ENCODE assay signal across 22 mouse cellular contexts in the genomic region with DNA sequence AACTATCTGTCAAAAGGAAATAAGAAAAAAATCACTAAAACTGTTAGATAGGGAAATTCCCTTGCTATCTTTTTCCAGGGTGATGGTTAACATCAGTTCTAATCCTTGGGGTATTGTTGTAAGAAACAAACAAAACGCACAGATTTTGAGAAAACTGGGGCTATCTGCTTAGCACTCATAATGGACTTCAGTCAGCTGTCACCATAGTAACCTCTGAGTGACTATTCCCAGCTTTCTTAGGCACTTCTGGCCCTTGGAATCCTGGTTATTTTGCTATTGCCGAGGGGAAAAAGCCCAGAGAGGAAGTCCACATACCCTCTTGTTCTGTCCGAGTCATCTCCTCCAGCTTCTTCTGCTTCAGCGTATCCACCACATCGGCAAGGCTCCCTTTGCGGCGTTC.
DNase-seq lines count a peak whose midpoint lies in the region; ATAC-seq and TF ChIP-seq lines count a peak whose summit lies in the region.
"Had no signal": no experiment of that assay in that cellular context is flagged by ENCODE, and none has a peak within 500 bp of the region (broad histone marks: within the 10 kb centered on the region; RNA-seq: fewer than 3 reads in every experiment).

No protein-coding gene starts in this region.

- no peak overlapping the region for H3K27ac ChIP-seq in intestine, embryonic 15.5 days
- no peak overlapping the region for H3K27ac ChIP-seq in intestine, postnatal 0 days (ENCODE audit: low read depth, low read length)
- H3K27ac ChIP-seq in intestine, embryonic 16.5 days (ENCODE audit: low read length): no peak overlapping the region
- no peak overlapping the region for H3K27ac ChIP-seq in midbrain, embryonic 16.5 days (ENCODE audit: low read length)
- no peak overlapping the region for H3K27ac ChIP-seq in embryonic facial prominence, embryonic 10.5 days (replicated peaks)
- H3K27ac ChIP-seq: embryonic facial prominence, embryonic 12.5 days; heart, adult 2 months; limb, embryonic 12.5 days; liver, embryonic 12.5 days; lung, embryonic 15.5 days; neural tube, embryonic 13.5 days had no signal

- H3K9me3 ChIP-seq in intestine, embryonic 15.5 days: no peaks in the 10 kb centered on the region
- H3K9me3 ChIP-seq in intestine, postnatal 0 days (ENCODE audit: control insufficient read depth): no peaks in the 10 kb centered on the region
- H3K9me3 ChIP-seq in intestine, embryonic 16.5 days (ENCODE audit: control insufficient read depth, low read length): 0 out of 2 replicates have a peak, but pooled peaks cover 3% of the 10 kb centered on the region
- no peaks in the 10 kb centered on the region for H3K9me3 ChIP-seq in midbrain, embryonic 16.5 days (replicated peaks; ENCODE audit: control insufficient read depth, low read length, poor library complexity, severe bottlenecking)
- H3K9me3 ChIP-seq in embryonic facial prominence, embryonic 10.5 days: peaks cover 4% of the 10 kb centered on the region; the same call in 1 of the 2 replicates
- H3K9me3 ChIP-seq: embryonic facial prominence, embryonic 12.5 days; liver, embryonic 12.5 days; lung, embryonic 15.5 days had no signal

- H3K9ac ChIP-seq in intestine, embryonic 15.5 days: no peak overlapping the region
- no peak overlapping the region for H3K9ac ChIP-seq in intestine, postnatal 0 days (ENCODE audit: low read depth, low read length)
- H3K9ac ChIP-seq in intestine, embryonic 16.5 days (ENCODE audit: low read depth, low read length): no peak overlapping the region
- H3K9ac ChIP-seq in midbrain, embryonic 16.5 days (ENCODE audit: low read depth, low read length): no peak overlapping the region
- H3K9ac ChIP-seq: embryonic facial prominence, embryonic 12.5 days; limb, embryonic 12.5 days; liver, embryonic 12.5 days; lung, embryonic 15.5 days; neural tube, embryonic 13.5 days had no signal

- H3K4me2 ChIP-seq in intestine, embryonic 15.5 days (replicated peaks): no peak overlapping the region
- no peak overlapping the region for H3K4me2 ChIP-seq in intestine, postnatal 0 days (replicated peaks; ENCODE audit: low read depth)
- H3K4me2 ChIP-seq in intestine, embryonic 16.5 days (ENCODE audit: low read depth, low read length): no peak overlapping the region
- H3K4me2 ChIP-seq in midbrain, embryonic 16.5 days (ENCODE audit: low read length): peak overlapping the region; percentile 28
- H3K4me2 ChIP-seq: embryonic facial prominence, embryonic 12.5 days; limb, embryonic 12.5 days; liver, embryonic 12.5 days; lung, embryonic 15.5 days; neural tube, embryonic 13.5 days had no signal

- no peaks in the 10 kb centered on the region for H3K27me3 ChIP-seq in intestine, embryonic 15.5 days (replicated peaks)
- H3K27me3 ChIP-seq in intestine, postnatal 0 days (replicated peaks; ENCODE audit: control insufficient read depth, insufficient read depth, low read length): no peaks in the 10 kb centered on the region
- no peaks in the 10 kb centered on the region for H3K27me3 ChIP-seq in intestine, embryonic 16.5 days (replicated peaks; ENCODE audit: control insufficient read depth, insufficient read depth, low read length)
- no peaks in the 10 kb centered on the region for H3K27me3 ChIP-seq in midbrain, embryonic 16.5 days (ENCODE audit: control insufficient read depth, insufficient read depth, low read depth, low read length)
- no peaks in the 10 kb centered on the region for H3K27me3 ChIP-seq in embryonic facial prominence, embryonic 10.5 days (replicated peaks; ENCODE audit: low read depth, poor library complexity, severe bottlenecking)
- H3K27me3 ChIP-seq: embryonic facial prominence, embryonic 12.5 days; limb, embryonic 12.5 days; liver, embryonic 12.5 days; lung, embryonic 15.5 days; neural tube, embryonic 13.5 days had no signal

- H3K4me3 ChIP-seq in intestine, embryonic 15.5 days (replicated peaks): no peak overlapping the region
- H3K4me3 ChIP-seq in intestine, postnatal 0 days (ENCODE audit: low read depth, low read length): no peak overlapping the region
- no peak overlapping the region for H3K4me3 ChIP-seq in intestine, embryonic 16.5 days (ENCODE audit: low read length)
- no peak overlapping the region for H3K4me3 ChIP-seq in midbrain, embryonic 16.5 days (ENCODE audit: low read depth, low read length)
- H3K4me3 ChIP-seq in embryonic facial prominence, embryonic 10.5 days: no peak overlapping the region
- H3K4me3 ChIP-seq: embryonic facial prominence, embryonic 12.5 days; erythroblast, embryonic 14.5 days; heart, adult 2 months; limb, embryonic 12.5 days; liver, embryonic 12.5 days; lung, embryonic 15.5 days; neural tube, embryonic 13.5 days had no signal

- 67% methylated on average over 7 of the region's 7 CpGs for WGBS in intestine, embryonic 15.5 days
- WGBS in intestine, postnatal 0 days: 65% methylated on average over 7 of the region's 7 CpGs
- 66% methylated on average over 7 of the region's 7 CpGs for WGBS in intestine, embryonic 16.5 days
- 29% methylated on average over 7 of the region's 7 CpGs for WGBS in midbrain, embryonic 16.5 days
- WGBS in embryonic facial prominence, embryonic 10.5 days: 68% methylated on average over 7 of the region's 7 CpGs

- H3K4me1 ChIP-seq in intestine, embryonic 15.5 days (replicated peaks): 0 out of 2 replicates have a peak, but pooled peaks cover 2% of the 10 kb centered on the region
- no peaks in the 10 kb centered on the region for H3K4me1 ChIP-seq in intestine, postnatal 0 days (replicated peaks; ENCODE audit: control insufficient read depth, insufficient read depth, low read length)
- no peaks in the 10 kb centered on the region for H3K4me1 ChIP-seq in intestine, embryonic 16.5 days (ENCODE audit: control insufficient read depth, insufficient read depth, low read length)
- peaks cover 9% of the 10 kb centered on the region for H3K4me1 ChIP-seq in midbrain, embryonic 16.5 days (ENCODE audit: control insufficient read depth, insufficient read depth, low read length)
- 0 out of 2 replicates have a peak, but pooled peaks cover 8% of the 10 kb centered on the region for H3K4me1 ChIP-seq in embryonic facial prominence, embryonic 10.5 days
- H3K4me1 ChIP-seq: embryonic facial prominence, embryonic 12.5 days; limb, embryonic 12.5 days; lung, embryonic 15.5 days had no signal

- H3K36me3 ChIP-seq in intestine, embryonic 15.5 days: no peaks in the 10 kb centered on the region
- no peaks in the 10 kb centered on the region for H3K36me3 ChIP-seq in intestine, postnatal 0 days (ENCODE audit: control insufficient read depth, insufficient read depth)
- H3K36me3 ChIP-seq in intestine, embryonic 16.5 days (ENCODE audit: control insufficient read depth, insufficient read depth, low read length): no peaks in the 10 kb centered on the region
- H3K36me3 ChIP-seq in midbrain, embryonic 16.5 days (ENCODE audit: control insufficient read depth, insufficient read depth, low read length): no peaks in the 10 kb centered on the region
- H3K36me3 ChIP-seq in embryonic facial prominence, embryonic 10.5 days (replicated peaks): no peaks in the 10 kb centered on the region
- H3K36me3 ChIP-seq: embryonic facial prominence, embryonic 12.5 days; lung, embryonic 15.5 days; neural tube, embryonic 13.5 days had no signal

- no peak for TF ChIP-seq CTCF in intestine, postnatal 0 days (IDR thresholded peaks at IDR 0.05; ENCODE audit: low read depth)

- ATAC-seq in intestine, embryonic 15.5 days: peak; percentile 71
- no peak for ATAC-seq in intestine, postnatal 0 days
- ATAC-seq in intestine, embryonic 16.5 days: peak; percentile 81
- no peak for ATAC-seq in midbrain, embryonic 16.5 days
- ATAC-seq: inflammation-experienced regulatory T-cells, adult 6 months had no signal

- DNase-seq in embryo, embryonic 10 days (ENCODE audit: low spot score): peak; percentile 22
- no peak for DNase-seq in embryo, embryonic 11 days
- DNase-seq in cerebellum, postnatal 10 days: no peak
- DNase-seq in embryonic facial prominence, embryonic 10.5 days (ENCODE audit: low spot score): no peak
- DNase-seq: adrenal gland, adult 8-10 months; cerebellum, postnatal 14 days; gastrocnemius, postnatal 10 days; heart, adult 2 months; right cerebral cortex, postnatal 14 days; spleen, adult 18-20 months; thymus, postnatal 36 days had no signal

Comparison
In these comparisons a context has a peak if more than half of its experiments do, and no peak if none do; other contexts are left out.
1. ATAC-seq: peak in intestine, embryonic 15.5 days (single experiment) and intestine, embryonic 16.5 days (single experiment); none in intestine, postnatal 0 days (single experiment) and midbrain, embryonic 16.5 days (single experiment).